In the genomic region with DNA sequence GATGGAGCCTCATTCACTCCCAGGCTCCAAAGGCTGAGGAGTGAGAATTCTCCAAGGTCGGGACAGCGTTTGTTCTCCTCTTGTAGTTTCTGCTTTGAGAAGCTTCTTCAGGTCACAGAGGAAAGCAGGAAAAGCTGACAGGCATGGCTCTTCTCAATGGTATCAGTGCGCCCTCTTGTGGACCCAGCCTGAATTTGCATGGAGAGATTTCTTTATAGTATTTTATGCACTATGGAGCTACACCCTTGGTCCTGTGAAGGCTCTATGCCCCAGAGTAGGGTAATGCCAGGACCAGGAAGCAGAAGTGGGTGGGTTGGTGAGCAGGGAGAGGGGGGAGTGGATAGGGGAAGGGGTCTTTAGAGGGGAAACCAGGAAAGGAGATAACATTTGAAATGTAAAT, we compare ENCODE assay signal across 9 mouse cellular contexts. TPM values are rescaled to one million over a fixed set of nuclear protein-coding genes. Genes with fewer than 3 reads are reported as not detected.
DNase-seq lines count a peak whose midpoint lies in the region; ATAC-seq lines count a peak whose summit lies in the region.
"Had no signal": no experiment of that assay in that cellular context is flagged by ENCODE, and none has a peak within 500 bp of the region (broad histone marks: within the 10 kb centered on the region; RNA-seq: fewer than 3 reads in every experiment).

No protein-coding gene starts in this region.

- no peak overlapping the region for H3K4me3 ChIP-seq in liver, embryonic 11.5 days (ENCODE audit: low read depth, low read length)
- H3K4me3 ChIP-seq: erythroblast, embryonic 14.5 days had no signal

- peak; percentile 82 for DNase-seq in 3T3-L1 (ENCODE audit: low read depth, low spot score)
- DNase-seq in Muller cell, postnatal 12 days (ENCODE audit: inconsistent ontology term): peak; percentile 32
- DNase-seq in cerebellum, adult 9-11 months: peak; percentile 48
- peak; percentile 75 to 86 for DNase-seq in frontal cortex, postnatal 36 days (ENCODE audit: low spot score in 2 of 2)
- DNase-seq in kidney, postnatal 14 days: peak; percentile 63
- peak; percentile 53 for DNase-seq in liver, embryonic 11.5 days (ENCODE audit: low spot score)
- DNase-seq in retina, embryonic 14.5 days (ENCODE audit: low spot score): peak; percentile 91

- no peaks in the 10 kb centered on the region for H3K27me3 ChIP-seq in liver, embryonic 11.5 days (replicated peaks; ENCODE audit: control insufficient read depth, insufficient read depth, low read length)

- 5% methylated on average over 3 of the region's 3 CpGs for WGBS in liver, embryonic 11.5 days

- H3K4me2 ChIP-seq in liver, embryonic 11.5 days: no peak overlapping the region

- no peaks in the 10 kb centered on the region for H3K4me1 ChIP-seq in liver, embryonic 11.5 days (replicated peaks; ENCODE audit: control insufficient read depth, insufficient read depth, low read length)

- ATAC-seq in liver, embryonic 11.5 days (replicated peaks; ENCODE audit: low FRiP score): no peak
- no peak for ATAC-seq in erythroblast, adult 5-6 weeks (replicated peaks; ENCODE audit: low FRiP score, poor library complexity, severe bottlenecking)

- no peak overlapping the region for H3K27ac ChIP-seq in liver, embryonic 11.5 days (ENCODE audit: low read depth, low read length)

- H3K9ac ChIP-seq in liver, embryonic 11.5 days (ENCODE audit: low read depth, low read length): no peak overlapping the region

- H3K9me3 ChIP-seq in liver, embryonic 11.5 days (ENCODE audit: control insufficient read depth, low read length): no peaks in the 10 kb centered on the region

- no peaks in the 10 kb centered on the region for H3K36me3 ChIP-seq in liver, embryonic 11.5 days (ENCODE audit: control insufficient read depth, insufficient read depth, low read length)

RNA-seq across cellular contexts. Expression of gene Ces1h, which starts 51.1 kb away (rescaled TPM):
- polyA plus RNA-seq in liver, embryonic 11.5 days (2014; fragmentation: Nextera tagmentation; extraction: Ambion mirVana): not detected in 2 replicates
- not detected in 2 replicates for total RNA-seq in erythroblast, adult 5-6 weeks (2015; ENCODE audit: low replicate concordance)
- not detected in 2 replicates for total RNA-seq in erythroblast, adult 5-6 weeks (2017; ENCODE audit: low replicate concordance)
- polyA plus RNA-seq: erythroblast, embryonic 14.5 days had no signal

Comparison
In these comparisons a context has a peak if more than half of its experiments do, and no peak if none do; other contexts are left out.
1. DNase-seq: peak in every context shown above with its lines; median percentile 91 in retina, embryonic 14.5 days; 82 in 3T3-L1; 80 in frontal cortex, postnatal 36 days; 63 in kidney, postnatal 14 days; 53 in liver, embryonic 11.5 days; 48 in cerebellum, adult 9-11 months; 32 in Muller cell, postnatal 12 days.